Mouse (Mus musculus) heart, adult 18-20 months (tissue): ENCODE results near the gene Ano6. TPM values are rescaled to one million over a fixed set of nuclear protein-coding genes. Genes with fewer than 3 reads are reported as not detected.

ENCODE experiments used
- DNase-seq, 2 experiments: peaks; one replicate each; pipeline ENCODE4 v3.0.0; 2021 to 2022; ENCODE audit warnings: mixed read lengths in 1 of 2
- microRNA-seq, 2 experiments: library from miRNA; unstranded; fragments of <30 nt; microRNA quantifications; one replicate each; pipeline ENCODE4 v1.2.0; 2022
- total RNA-seq, 2 experiments: library from RNA; stranded (reverse); gene quantifications; 2 replicates each; pipeline ENCODE4 v1.2.3; 2021

The Ano6 gene
- total RNA-seq, 2 experiments from 2014 or later: 15.9 to 18.3 TPM

- no peak for DNase-seq
Observed at GRCm38 (mm10) chr15:95976156-95976876, 185.7 kb downstream of the Ano6 start.

GRCm38 (mm10) chr15:95977169-95977938 is 186.7 kb downstream of the Ano6 start:
- no peak for DNase-seq

- no peak for DNase-seq
Observed at GRCm38 (mm10) chr15:95977939-95978252, 187.3 kb downstream of the Ano6 start.

- no peak for DNase-seq
Observed at GRCm38 (mm10) chr15:95980641-95981040, 190.0 kb downstream of the Ano6 start.

GRCm38 (mm10) chr15:95987916-95988315 is 197.3 kb downstream of the Ano6 start:
- no peak for DNase-seq

- no peak for DNase-seq
Observed at GRCm38 (mm10) chr15:95989496-95990124, 199.0 kb downstream of the Ano6 start.

- DNase-seq: no peak
Observed at GRCm38 (mm10) chr15:96002958-96003601, 212.4 kb downstream of the Ano6 start.

GRCm38 (mm10) chr15:96011640-96012390 is 221.2 kb downstream of the Ano6 start:
- no peak for DNase-seq

- DNase-seq: no peak
Observed at GRCm38 (mm10) chr15:96012391-96012775, 221.7 kb downstream of the Ano6 start.

- DNase-seq: no peak
Observed at GRCm38 (mm10) chr15:96014501-96014900, 223.9 kb downstream of the Ano6 start.

GRCm38 (mm10) chr15:96020465-96020864 is 229.8 kb downstream of the Ano6 start:
- no peak for DNase-seq

- no peak for DNase-seq
Observed at GRCm38 (mm10) chr15:96021506-96021905, 230.9 kb downstream of the Ano6 start.

Small RNA genes lying within 50 kb of the gene (microRNA-seq; reads per million reads assigned to microRNA genes)
- 0 reads per million in 2 experiments for gene Gm25070

Other genes with a start within 250 kb of the Ano6 start
- gene Dbx2, start 134.9 kb upstream of the Ano6 start, total RNA-seq: not detected